Mouse (Mus musculus): ENCODE measurements around the gene Sesn1.

- TF ChIP-seq CTCF (IDR thresholded peaks at IDR 0.05; ENCODE audit: low read depth, low read length), result no peak
- no peak for TF ChIP-seq POLR2A (IDR thresholded peaks at IDR 0.05; ENCODE audit: extremely low read depth, insufficient read depth, low read length)
Observed at GRCm38 (mm10) chr10:41908899-41909298, 99.2 kb downstream of the Sesn1 start.

All from liver, adult 2 months (tissue).